Mouse (Mus musculus) lung, postnatal 0 days (tissue): ENCODE measurements around the gene Foxp4.

Experiments used
- CTCF ChIP-seq: IDR thresholded peaks from 2 replicates; pipeline ENCODE4 v1.5.1; 2016; ENCODE audit warnings: antibody characterized with exemption, mild to moderate bottlenecking
- EP300 ChIP-seq: IDR thresholded peaks from 2 replicates; pipeline ENCODE4 v1.6.1; 2016; ENCODE audit warnings: antibody characterized with exemption, mild to moderate bottlenecking, control low read depth

DNA sequence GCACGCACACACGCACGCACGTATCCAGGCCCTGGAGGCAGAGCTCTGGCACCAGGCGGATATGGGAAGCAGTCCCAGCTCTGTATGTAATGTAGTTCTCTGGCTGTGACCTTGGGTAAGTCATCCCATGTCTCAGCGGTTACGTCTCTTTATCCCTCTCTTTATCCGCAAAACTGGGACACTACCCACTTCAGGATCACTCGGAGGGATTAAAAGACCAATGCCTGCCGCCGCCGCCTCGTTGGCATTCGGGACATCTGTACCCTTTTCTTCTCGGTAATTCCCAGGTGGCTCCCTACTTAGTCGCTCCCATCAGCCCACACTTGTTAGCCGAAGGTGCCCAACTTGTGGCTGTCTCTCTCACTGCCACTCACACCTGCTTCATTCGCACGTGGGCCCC lies 35.2 kb downstream of the Foxp4 start:
- TF ChIP-seq CTCF (no peak), EP300 (no peak)
